Mouse (Mus musculus): Measurements from ENCODE around the gene 2900026A02Rik. TPM values are rescaled to one million over a fixed set of nuclear protein-coding genes. Genes with fewer than 3 reads are reported as not detected.
A peak's percentile ranks its signal among the peaks of the same experiment; 100 is the strongest.

Gene 2900026A02Rik
- polyA plus RNA-seq, 1 experiment from 2014 or later: 2.9 TPM

DNA sequence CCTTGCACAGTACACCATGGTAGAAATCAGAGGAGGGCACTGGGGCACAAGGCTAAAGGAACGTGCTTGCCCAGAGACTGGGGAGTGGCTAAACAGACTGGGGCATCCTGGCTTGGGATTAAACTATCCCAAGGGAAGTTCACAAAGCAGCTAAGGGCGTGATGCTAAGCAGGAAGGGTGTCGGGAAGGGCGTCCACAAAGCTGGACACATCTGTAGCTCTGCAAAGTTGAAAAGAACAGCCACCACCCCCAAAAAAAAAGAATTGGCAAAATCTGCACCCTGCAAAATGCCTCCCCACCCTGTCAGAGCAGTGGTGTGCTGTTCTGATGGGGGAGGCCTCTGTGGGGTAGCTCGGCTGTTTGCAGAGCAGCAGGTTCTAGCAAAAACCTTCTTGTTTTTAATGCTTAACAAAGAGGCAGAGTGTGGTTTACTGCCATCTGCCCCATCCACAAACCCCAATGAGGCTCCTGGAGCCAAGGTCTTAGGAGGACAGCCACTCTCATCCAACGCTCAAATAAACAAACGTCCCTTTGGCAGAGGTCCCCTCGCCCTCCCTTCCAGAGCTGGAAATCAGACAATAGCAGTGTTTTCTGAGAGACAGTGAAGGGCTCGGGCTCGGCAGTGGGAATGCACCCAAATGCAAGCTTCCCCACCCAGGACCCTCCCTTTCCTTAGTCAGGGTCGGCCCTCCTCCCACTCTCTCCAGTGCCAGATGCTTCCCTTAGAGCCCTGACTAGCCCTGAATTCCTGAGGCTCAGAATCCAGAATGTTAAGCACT, 12.2 kb downstream of the 2900026A02Rik start:
- Histone ChIP-seq H3K27ac (peak overlapping the region; percentile 47; the same call in 1 of the 2 replicates), H3K9me3 (replicated peaks) (no peaks in the 10 kb centered on the region), H3K4me3 (no peak overlapping the region), H3K27me3 (ENCODE audit: low read depth, poor library complexity, severe bottlenecking) (no peaks in the 10 kb centered on the region), H3K4me1 (peaks cover 41% of the 10 kb centered on the region), H3K36me3 (no peaks in the 10 kb centered on the region)
- no peak for DNase-seq (ENCODE audit: low spot score)
- WGBS: 54% methylated on average over 11 of the region's 11 CpGs

DNA sequence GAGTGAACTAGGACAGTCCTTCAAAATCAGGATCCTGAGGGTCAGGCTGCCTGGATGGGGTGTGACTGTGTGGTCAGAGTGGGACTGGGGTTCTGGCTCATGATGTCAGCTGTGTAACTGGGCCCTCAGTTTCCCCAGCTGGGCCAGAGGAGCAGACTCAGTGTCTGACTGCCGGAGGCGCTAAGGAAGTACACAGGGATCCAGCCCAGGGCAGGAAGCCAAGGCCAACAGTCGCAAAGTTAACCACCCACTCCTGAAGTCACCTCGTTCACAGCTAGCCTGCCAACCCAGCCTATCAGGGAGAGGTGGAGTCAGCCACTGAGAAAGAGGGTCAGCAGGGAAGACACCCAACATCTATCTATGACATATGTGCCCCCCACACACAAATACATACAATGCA, 13.0 kb downstream of the 2900026A02Rik start:
- DNase-seq (ENCODE audit: low spot score): no peak
- no peaks in the 10 kb centered on the region for H3K36me3 ChIP-seq
- H3K4me3 ChIP-seq: no peak overlapping the region
- no peak overlapping the region; the same call in 1 of the 2 replicates for H3K27ac ChIP-seq
- H3K27me3 ChIP-seq (ENCODE audit: low read depth, poor library complexity, severe bottlenecking): no peaks in the 10 kb centered on the region
- WGBS: 76% methylated on average over 4 of the region's 4 CpGs
- H3K4me1 ChIP-seq: peaks cover 41% of the 10 kb centered on the region
- H3K9me3 ChIP-seq (replicated peaks): no peaks in the 10 kb centered on the region

DNA sequence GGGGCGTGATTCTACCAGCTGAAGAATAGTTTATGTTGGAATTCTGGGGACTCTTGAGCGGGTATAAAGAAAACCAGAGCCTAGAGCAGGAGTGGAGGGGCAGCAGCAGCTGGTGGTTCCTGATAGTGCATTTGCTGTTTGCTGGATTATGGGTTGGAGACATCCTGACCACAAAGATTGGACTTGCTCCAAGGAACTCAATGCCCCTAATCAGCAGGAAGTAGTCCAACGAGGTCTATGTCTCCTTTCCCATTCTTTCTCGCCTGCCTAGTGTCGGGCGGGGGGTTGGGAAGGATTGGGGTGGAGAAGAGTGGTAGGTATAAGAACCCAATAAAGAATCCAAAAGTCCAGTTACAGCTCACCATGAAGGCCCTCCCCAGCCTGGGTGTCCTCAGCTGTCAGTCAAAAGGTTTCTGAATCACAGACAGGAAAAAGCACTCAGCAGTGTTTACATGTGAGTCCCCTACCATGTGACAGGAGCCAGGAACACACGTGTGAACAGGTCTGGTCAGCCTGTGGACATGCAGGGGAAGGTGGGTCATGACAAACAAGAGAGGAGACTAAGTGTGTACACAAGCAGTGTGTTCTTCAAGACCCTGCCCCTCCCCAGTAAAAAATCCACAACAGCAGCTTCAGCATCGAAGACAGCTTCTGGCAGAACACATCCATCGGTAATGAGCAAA, 14.2 kb downstream of the 2900026A02Rik start:
- H3K4me1 ChIP-seq: peaks cover 41% of the 10 kb centered on the region
- H3K27ac ChIP-seq: 0 out of 2 replicates have a peak overlapping the region, but pooled peaks have one; percentile 25
- 71% methylated on average over 9 of the region's 9 CpGs for WGBS
- H3K4me3 ChIP-seq: no peak overlapping the region
- H3K36me3 ChIP-seq: no peaks in the 10 kb centered on the region
- no peaks in the 10 kb centered on the region for H3K9me3 ChIP-seq (replicated peaks)
- no peaks in the 10 kb centered on the region for H3K27me3 ChIP-seq (ENCODE audit: low read depth, poor library complexity, severe bottlenecking)
- DNase-seq (ENCODE audit: low spot score): no peak

DNA sequence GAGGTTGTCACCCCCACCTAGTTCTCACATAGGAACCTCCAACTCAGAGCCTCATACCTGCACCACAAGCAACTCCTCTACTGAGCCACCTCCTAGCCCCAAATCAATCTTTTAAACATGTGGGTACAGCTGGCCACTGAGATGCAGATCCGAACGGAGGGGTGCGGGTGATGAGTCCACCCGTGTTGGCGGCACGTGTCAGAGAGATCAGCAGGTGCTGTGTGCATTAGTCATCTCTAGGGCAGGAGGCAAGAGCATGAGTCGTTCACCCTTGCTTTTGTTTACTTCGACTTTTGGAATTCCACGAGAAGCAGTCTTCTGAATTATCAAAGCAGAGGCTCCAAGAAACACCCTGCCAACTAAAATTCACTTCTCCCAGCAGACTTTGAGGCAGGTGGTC, 16.8 kb downstream of the 2900026A02Rik start:
- H3K27ac ChIP-seq: no peak overlapping the region
- no peaks in the 10 kb centered on the region for H3K9me3 ChIP-seq (replicated peaks)
- H3K36me3 ChIP-seq: no peaks in the 10 kb centered on the region
- peaks cover 27% of the 10 kb centered on the region for H3K4me1 ChIP-seq
- WGBS: 88% methylated on average over 9 of the region's 9 CpGs
- DNase-seq (ENCODE audit: low spot score): no peak
- no peaks in the 10 kb centered on the region for H3K27me3 ChIP-seq (ENCODE audit: low read depth, poor library complexity, severe bottlenecking)
- no peak overlapping the region for H3K4me3 ChIP-seq

DNA sequence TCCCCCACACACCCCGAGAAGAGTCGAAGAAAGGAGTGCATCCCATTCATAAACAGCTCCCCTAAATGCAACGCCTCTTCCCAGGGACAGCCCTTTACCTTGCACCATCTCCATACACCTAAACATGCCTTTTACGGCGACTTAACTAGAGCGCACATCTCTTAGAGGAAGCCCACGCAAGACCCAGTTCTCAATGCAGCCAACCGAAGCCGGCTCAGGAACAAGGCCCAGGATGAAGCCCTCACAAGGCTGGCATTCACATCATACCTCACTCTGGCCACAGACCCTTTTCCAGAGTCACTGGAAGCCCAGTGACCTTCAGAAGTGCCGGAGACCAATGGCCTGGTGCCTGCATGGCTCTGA, 21.3 kb downstream of the 2900026A02Rik start:
- Histone ChIP-seq H3K4me3 (no peak overlapping the region), H3K27me3 (ENCODE audit: low read depth, poor library complexity, severe bottlenecking) (no peaks in the 10 kb centered on the region), H3K36me3 (no peaks in the 10 kb centered on the region), H3K9me3 (replicated peaks) (no peaks in the 10 kb centered on the region), H3K27ac (peak overlapping the region; percentile 11; the same call in 1 of the 2 replicates), H3K4me1 (peaks cover 27% of the 10 kb centered on the region)
- WGBS: 90% methylated on average over 10 of the region's 10 CpGs
- no peak for DNase-seq (ENCODE audit: low spot score)

DNA sequence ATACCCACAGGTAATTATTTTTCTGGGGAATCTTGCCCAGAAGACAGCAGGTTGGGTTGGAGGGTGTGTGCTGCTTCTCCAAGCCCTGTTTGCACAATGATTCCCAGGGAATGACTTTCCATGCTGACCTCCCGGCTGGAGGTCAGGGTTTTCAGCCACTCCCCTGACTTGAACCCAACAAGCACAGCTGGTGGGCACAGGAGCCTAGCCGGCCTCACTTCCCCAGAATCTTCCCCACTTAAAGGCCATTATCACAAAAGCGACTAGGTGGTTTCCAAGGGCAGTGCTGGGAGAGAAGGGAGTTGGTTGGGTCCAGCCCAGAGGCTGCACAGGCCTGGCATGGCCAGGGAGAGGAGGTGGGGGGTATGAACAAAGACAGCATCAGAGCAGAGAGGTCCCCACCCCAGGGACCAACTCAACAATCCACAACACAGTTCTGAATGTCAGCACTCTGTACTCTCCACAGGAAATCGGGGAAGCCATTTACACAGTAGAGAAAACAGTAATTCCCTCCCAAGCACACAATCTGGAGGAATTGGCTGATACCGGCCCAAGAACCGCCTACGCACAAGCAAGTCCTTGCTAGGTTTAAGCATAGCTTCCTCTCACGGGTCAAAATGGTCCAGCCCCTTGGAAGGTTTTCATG, 21.8 kb downstream of the 2900026A02Rik start:
- Histone ChIP-seq H3K36me3 (no peaks in the 10 kb centered on the region), H3K27ac (peak overlapping the region; percentile 34; the same call in 1 of the 2 replicates), H3K4me1 (peaks cover 27% of the 10 kb centered on the region), H3K9me3 (replicated peaks) (no peaks in the 10 kb centered on the region), H3K27me3 (ENCODE audit: low read depth, poor library complexity, severe bottlenecking) (no peaks in the 10 kb centered on the region), H3K4me3 (no peak overlapping the region)
- WGBS: 58% methylated on average over 8 of the region's 8 CpGs
- no peak for DNase-seq (ENCODE audit: low spot score)

DNA sequence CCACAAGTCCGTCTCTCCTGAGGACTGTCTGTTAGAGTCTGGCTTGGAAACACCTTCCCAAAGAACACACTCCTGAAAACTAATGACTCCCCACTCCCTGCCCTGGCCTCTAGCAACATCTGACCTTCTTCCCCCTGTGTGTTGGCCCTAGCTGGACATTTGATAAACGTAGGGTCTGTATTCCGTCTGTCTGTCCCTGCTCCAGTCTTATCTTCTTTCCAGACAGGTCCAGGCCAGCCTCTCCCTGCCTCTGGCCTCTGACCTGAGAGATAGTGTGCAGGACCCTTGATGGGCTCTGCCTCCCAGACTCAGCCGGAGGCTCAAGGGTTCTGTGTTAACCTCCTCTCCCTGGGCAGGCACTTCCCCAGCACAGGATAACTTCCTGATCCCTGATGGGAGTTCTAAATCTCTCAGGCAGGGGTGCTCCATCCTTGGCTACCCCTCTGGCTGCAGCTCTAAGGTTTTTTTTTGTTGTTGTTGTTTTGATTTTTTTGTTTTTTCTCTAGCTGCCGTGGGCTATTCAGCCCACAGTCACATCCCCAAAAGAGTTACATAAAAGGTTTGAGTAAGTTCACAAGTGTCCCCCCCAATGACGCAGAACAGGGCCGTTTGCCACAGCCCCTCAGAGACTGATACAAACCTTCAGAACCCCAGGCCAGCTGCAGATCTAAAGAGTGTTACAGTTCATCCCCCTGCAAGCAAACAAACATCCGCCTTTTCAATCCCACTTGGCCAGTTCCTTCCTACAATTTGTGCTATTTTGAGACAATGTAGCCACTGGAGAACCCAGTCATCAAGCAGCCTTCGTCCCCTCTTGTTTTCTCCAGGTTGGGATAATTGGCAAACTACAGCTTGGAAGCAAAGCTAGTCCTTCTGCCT, 23.9 kb downstream of the 2900026A02Rik start:
- DNase-seq (ENCODE audit: low spot score): no peak
- Histone ChIP-seq H3K36me3 (no peaks in the 10 kb centered on the region), H3K4me3 (no peak overlapping the region), H3K27ac (peak overlapping the region; percentile 37; the same call in 1 of the 2 replicates), H3K4me1 (peaks cover 32% of the 10 kb centered on the region), H3K9me3 (replicated peaks) (no peaks in the 10 kb centered on the region), H3K27me3 (ENCODE audit: low read depth, poor library complexity, severe bottlenecking) (no peaks in the 10 kb centered on the region)
- 34% methylated on average over 9 of the region's 9 CpGs for WGBS

DNA sequence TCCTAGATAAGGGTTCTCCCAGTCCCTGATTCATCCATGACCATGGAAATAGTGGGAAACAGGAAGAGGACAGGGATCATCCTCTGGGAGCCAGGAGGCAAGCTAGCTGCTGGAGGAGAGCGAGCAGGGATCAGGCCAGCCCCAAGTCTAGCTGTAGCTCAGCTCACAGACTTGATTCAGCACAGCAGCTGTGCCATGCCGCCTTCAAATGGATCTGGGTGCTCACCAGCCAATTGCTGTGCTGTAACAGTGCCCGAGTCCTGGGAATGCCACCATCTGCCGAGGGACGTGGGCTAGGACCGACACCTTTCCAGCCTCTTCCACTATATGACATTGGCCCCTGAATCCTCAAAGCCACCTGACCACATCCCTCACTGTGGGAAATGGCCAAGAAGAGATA, 25.1 kb downstream of the 2900026A02Rik start:
- no peak for DNase-seq (ENCODE audit: low spot score)
- Histone ChIP-seq H3K27me3 (ENCODE audit: low read depth, poor library complexity, severe bottlenecking) (no peaks in the 10 kb centered on the region), H3K4me1 (peaks cover 38% of the 10 kb centered on the region), H3K4me3 (no peak overlapping the region), H3K36me3 (no peaks in the 10 kb centered on the region), H3K9me3 (replicated peaks) (no peaks in the 10 kb centered on the region), H3K27ac (no peak overlapping the region)
- 92% methylated on average over 6 of the region's 6 CpGs for WGBS

DNA sequence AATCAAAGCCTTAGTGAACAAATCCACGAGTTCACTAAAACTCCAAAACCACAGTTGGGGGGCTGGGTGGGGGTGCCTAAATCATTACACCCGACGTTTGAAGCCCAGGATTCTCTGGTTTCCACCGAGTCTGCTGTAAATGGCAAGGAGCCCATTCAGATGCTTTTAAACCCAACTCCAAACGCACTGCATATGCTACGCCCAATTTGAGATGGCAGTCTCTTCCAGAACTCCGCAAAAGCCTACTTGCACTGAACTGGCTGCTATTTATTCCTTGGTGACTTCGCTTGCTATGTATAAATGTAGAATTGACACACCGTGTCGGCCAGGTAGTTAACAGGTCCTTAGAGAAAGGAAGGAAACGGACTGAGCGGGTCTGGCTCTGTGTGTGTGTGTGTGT, 25.6 kb downstream of the 2900026A02Rik start:
- H3K4me1 ChIP-seq: peaks cover 42% of the 10 kb centered on the region
- 91% methylated on average over 12 of the region's 12 CpGs for WGBS
- H3K4me3 ChIP-seq: no peak overlapping the region
- H3K9me3 ChIP-seq (replicated peaks): no peaks in the 10 kb centered on the region
- no peaks in the 10 kb centered on the region for H3K27me3 ChIP-seq (ENCODE audit: low read depth, poor library complexity, severe bottlenecking)
- H3K27ac ChIP-seq: no peak overlapping the region
- no peak for DNase-seq (ENCODE audit: low spot score)
- H3K36me3 ChIP-seq: no peaks in the 10 kb centered on the region

DNA sequence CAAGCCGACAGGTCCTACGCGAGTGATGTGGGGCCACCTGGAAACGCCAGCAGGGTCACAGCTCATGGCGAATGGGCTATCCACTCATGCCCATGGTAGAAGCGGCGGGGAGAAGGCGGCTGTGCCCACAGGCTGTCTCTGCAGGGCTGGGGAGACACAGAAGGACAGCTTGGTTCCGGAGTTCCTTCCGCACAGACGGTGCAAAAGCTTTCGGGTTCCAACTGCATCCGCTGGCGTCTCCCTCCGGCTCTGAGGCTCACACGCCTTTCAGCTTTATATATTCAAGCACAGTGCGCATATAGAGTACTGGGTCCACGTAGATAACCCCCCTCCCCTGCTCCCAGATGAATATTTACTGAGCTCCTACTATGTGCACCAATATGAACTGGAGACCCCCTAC, 27.3 kb downstream of the 2900026A02Rik start:
- 94% methylated on average over 18 of the region's 18 CpGs for WGBS

DNA sequence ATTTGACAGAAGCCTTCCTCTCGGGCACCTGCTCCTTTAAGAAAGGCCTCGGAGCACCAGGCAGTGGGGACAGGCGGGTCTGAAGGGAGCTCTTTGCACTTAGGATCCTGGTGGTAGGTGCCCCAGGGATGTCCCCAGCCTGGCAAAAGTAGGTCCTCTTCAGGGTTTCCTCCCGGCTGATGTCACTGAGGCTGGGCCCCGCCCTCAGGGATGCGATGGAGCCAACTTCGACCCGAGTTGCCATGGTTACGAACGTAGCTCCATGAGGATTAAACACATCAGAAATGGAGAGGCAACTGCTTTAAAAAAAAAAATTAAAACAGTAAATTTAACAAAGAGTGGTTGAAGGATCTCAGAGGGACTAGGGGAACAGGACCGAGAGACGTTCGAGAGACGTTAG, 29.1 kb downstream of the 2900026A02Rik start:
- 0 out of 2 replicates have a peak overlapping the region, but pooled peaks have one; percentile 14 for H3K27ac ChIP-seq
- H3K4me1 ChIP-seq: peaks cover 36% of the 10 kb centered on the region
- WGBS: 81% methylated on average over 14 of the region's 14 CpGs
- H3K36me3 ChIP-seq: no peaks in the 10 kb centered on the region
- no peak for DNase-seq (ENCODE audit: low spot score)
- no peaks in the 10 kb centered on the region for H3K9me3 ChIP-seq (replicated peaks)
- H3K27me3 ChIP-seq (ENCODE audit: low read depth, poor library complexity, severe bottlenecking): no peaks in the 10 kb centered on the region
- H3K4me3 ChIP-seq: no peak overlapping the region

More for the DNA sequence above, 27.3 kb downstream of the 2900026A02Rik start:
- peaks cover 39% of the 10 kb centered on the region for H3K4me1 ChIP-seq
- H3K27me3 ChIP-seq (ENCODE audit: low read depth, poor library complexity, severe bottlenecking): no peaks in the 10 kb centered on the region
- DNase-seq (ENCODE audit: low spot score): no peak
- no peak overlapping the region for H3K4me3 ChIP-seq
- no peak overlapping the region for H3K27ac ChIP-seq
- no peaks in the 10 kb centered on the region for H3K9me3 ChIP-seq (replicated peaks)
- no peaks in the 10 kb centered on the region for H3K36me3 ChIP-seq

DNA sequence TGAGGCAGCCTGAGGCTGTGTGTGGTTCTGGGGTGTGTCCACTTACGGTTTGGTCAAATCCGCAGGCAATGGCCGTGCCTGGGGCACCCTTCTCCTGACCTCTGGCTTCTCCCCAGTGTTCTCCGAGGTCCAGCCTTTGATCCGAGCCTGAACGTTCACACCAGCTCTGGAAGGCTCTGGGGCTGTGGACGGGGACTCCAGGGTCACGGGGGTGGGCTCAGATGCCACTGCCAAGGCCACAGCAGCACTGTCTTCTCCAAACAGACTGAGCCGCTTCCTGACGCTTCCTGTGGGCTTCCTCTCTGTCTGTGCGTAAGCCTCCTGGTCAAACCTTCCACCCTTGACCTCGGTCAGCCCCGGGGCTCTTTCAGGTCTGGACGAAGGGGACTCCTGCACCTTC, 30.5 kb downstream of the 2900026A02Rik start:
- WGBS: 69% methylated on average over 14 of the region's 14 CpGs
- H3K4me3 ChIP-seq: no peak overlapping the region
- 0 out of 2 replicates have a peak overlapping the region, but pooled peaks have one; percentile 4 for H3K27ac ChIP-seq
- H3K27me3 ChIP-seq (ENCODE audit: low read depth, poor library complexity, severe bottlenecking): no peaks in the 10 kb centered on the region
- H3K9me3 ChIP-seq (replicated peaks): no peaks in the 10 kb centered on the region
- peaks cover 30% of the 10 kb centered on the region for H3K4me1 ChIP-seq
- no peaks in the 10 kb centered on the region for H3K36me3 ChIP-seq
- DNase-seq (ENCODE audit: low spot score): no peak
